Mouse (Mus musculus) neural tube, embryonic 13.5 days (tissue): ENCODE data around the gene Gm13272. TPM values are rescaled to one million over a fixed set of nuclear protein-coding genes. Genes with fewer than 3 reads are reported as not detected.

Experiments
- polyA plus RNA-seq: library from polyadenylated mRNA; unstranded; fragments of >200 nt; fragmentation: Nextera tagmentation; extraction: Ambion mirVana; gene quantifications from 2 replicates; pipeline ENCODE4 v1.2.1, GENCODE M21; 2015

The Gm13272 gene
- polyA plus RNA-seq, 1 experiment from 2014 or later: not detected

Other genes starting within 250 kb of the Gm13272 start
- not detected in 2 replicates for gene Ifna15, start 221.6 kb upstream of the Gm13272 start, polyA plus RNA-seq
- not detected in 2 replicates for gene Ifna14, start 208.1 kb upstream of the Gm13272 start, polyA plus RNA-seq
- not detected in 2 replicates for gene Ifna9, start 187.5 kb upstream of the Gm13272 start, polyA plus RNA-seq
- not detected in 2 replicates for gene Ifna12, start 176.5 kb upstream of the Gm13272 start, polyA plus RNA-seq
- not detected in 2 replicates for gene C87499, start 145.4 kb upstream of the Gm13272 start, polyA plus RNA-seq
- not detected in 2 replicates for gene Ifna13, start 135.4 kb upstream of the Gm13272 start, polyA plus RNA-seq
- gene Ifna16, start 102.9 kb upstream of the Gm13272 start, polyA plus RNA-seq: not detected in 2 replicates
- not detected in 2 replicates for gene Ifna2, start 95.9 kb upstream of the Gm13272 start, polyA plus RNA-seq
- gene Ifnab, start 88.5 kb upstream of the Gm13272 start, polyA plus RNA-seq: not detected in 2 replicates
- 1.3 and 1.5 TPM in 2 replicates for gene Gm26566, start 58.0 kb upstream of the Gm13272 start, polyA plus RNA-seq
- gene Klhl9, start 57.4 kb upstream of the Gm13272 start, polyA plus RNA-seq: 126 and 128 TPM in 2 replicates
- gene Gm13271, start 25.0 kb upstream of the Gm13272 start, polyA plus RNA-seq: not detected in 2 replicates
- gene Gm13283, start 19.7 kb upstream of the Gm13272 start, polyA plus RNA-seq: not detected in 2 replicates
- gene Gm13290, start 6.0 kb upstream of the Gm13272 start, polyA plus RNA-seq: not detected in 2 replicates
- gene Gm13289, start 2.9 kb upstream of the Gm13272 start, polyA plus RNA-seq: not detected in 2 replicates
- gene Ifnz, start 2.3 kb downstream of the Gm13272 start, polyA plus RNA-seq: not detected in 2 replicates
- not detected in 2 replicates for gene Gm13276, start 5.9 kb downstream of the Gm13272 start, polyA plus RNA-seq
- gene Gm13277, start 8.8 kb downstream of the Gm13272 start, polyA plus RNA-seq: not detected in 2 replicates
- gene Gm13278, start 11.7 kb downstream of the Gm13272 start, polyA plus RNA-seq: not detected in 2 replicates
- gene Gm13275, start 14.6 kb downstream of the Gm13272 start, polyA plus RNA-seq: not detected in 2 replicates
- gene Gm13279, start 17.5 kb downstream of the Gm13272 start, polyA plus RNA-seq: not detected in 2 replicates
- gene Gm13285, start 19.8 kb downstream of the Gm13272 start, polyA plus RNA-seq: 0.32 TPM in 1 of 2 replicates, not detected in the other
- not detected in 2 replicates for gene Gm13287, start 23.4 kb downstream of the Gm13272 start, polyA plus RNA-seq
- gene Gm13288, start 25.7 kb downstream of the Gm13272 start, polyA plus RNA-seq: not detected in 2 replicates
- gene Ifna7, start 36.4 kb downstream of the Gm13272 start, polyA plus RNA-seq: not detected in 2 replicates
- gene Ifna11, start 40.1 kb downstream of the Gm13272 start, polyA plus RNA-seq: not detected in 2 replicates
- gene Ifna6, start 47.6 kb downstream of the Gm13272 start, polyA plus RNA-seq: not detected in 2 replicates
- gene Ifna5, start 55.7 kb downstream of the Gm13272 start, polyA plus RNA-seq: not detected in 2 replicates
- not detected in 2 replicates for gene Ifna4, start 62.0 kb downstream of the Gm13272 start, polyA plus RNA-seq
- not detected in 2 replicates for gene Ifna1, start 70.2 kb downstream of the Gm13272 start, polyA plus RNA-seq
- not detected in 2 replicates for gene Ifne, start 100.4 kb downstream of the Gm13272 start, polyA plus RNA-seq